Mouse (Mus musculus) central nervous system, embryonic 11.5 days (tissue): ENCODE data around the gene Myo3a. TPM values are rescaled to one million over a fixed set of nuclear protein-coding genes. Genes with fewer than 3 reads are reported as not detected.

Experiments used
- polyA plus RNA-seq: library from polyadenylated mRNA; depleted of rRNA; stranded (reverse); fragments of >200 nt; gene quantifications from 2 replicates; pipeline ENCODE4 v1.2.3, GENCODE M21; 2012; rRNA removed

Myo3a gene
- polyA plus RNA-seq: 0.02 and 0.04 TPM in 2 replicates

GRCm38 (mm10) chr2:22227308-22227707 lies at the start of gene Myo3a:
TSS of gene Myo3a (plus strand) at chr2:22227503.

GRCm38 (mm10) chr2:22621828-22622731 lies 394.8 kb downstream of the Myo3a start, which contains the start of gene Gad2:
TSS of gene Gad2 (plus strand) at chr2:22622205.

